Mouse (Mus musculus) kidney, adult 2 months (tissue): ENCODE results near the gene Ccdc63. TPM values are rescaled to one million over a fixed set of nuclear protein-coding genes. Genes with fewer than 3 reads are reported as not detected.
A peak's percentile ranks its signal among the peaks of the same experiment; 100 is the strongest.
"Not testable (repeated sequence)": the region's sequence is repeated elsewhere in the genome, so short reads cannot be mapped to it uniquely, and the experiment has no call there.

Experiments used
- DNase-seq: peaks from one replicate; pipeline ENCODE4 v3.0.0; 2021
- H3K27ac ChIP-seq: fragments of 200-500 bp; 2 replicates; pipeline ENCODE4 v1.5.1; 2012; ENCODE audit warnings: low read depth, low read length, control low read depth, inconsistent platforms; ENCODE audit not compliant: insufficient read depth
- H3K27me3 ChIP-seq: fragments of 200-500 bp; replicated peaks from 2 replicates; pipeline ENCODE4 v1.6.1; 2012; ENCODE audit warnings: mild to moderate bottlenecking, moderate library complexity, low read length, inconsistent platforms; ENCODE audit not compliant: control insufficient read depth, insufficient read depth
- H3K36me3 ChIP-seq: fragments of 200-500 bp; 2 replicates; pipeline ENCODE4 v1.6.1; 2012; ENCODE audit warnings: mild to moderate bottlenecking, moderate library complexity, low read length, inconsistent platforms; ENCODE audit not compliant: control insufficient read depth, insufficient read depth
- H3K4me1 ChIP-seq: fragments of 200-500 bp; 2 replicates; pipeline ENCODE4 v1.6.1; 2011; ENCODE audit warnings: low read length; ENCODE audit not compliant: control insufficient read depth, insufficient read depth
- H3K4me3 ChIP-seq: fragments of 200-500 bp; 2 replicates; pipeline ENCODE4 v1.5.1; 2011; ENCODE audit warnings: mild to moderate bottlenecking, low read depth, low read length, control low read depth; ENCODE audit not compliant: insufficient read depth
- CTCF ChIP-seq: fragments of 200-500 bp; conservative IDR thresholded peaks from 2 replicates; pipeline ENCODE4 v1.5.1; 2011; ENCODE audit warnings: low read depth, mild to moderate bottlenecking, control low read depth, low read length, moderate library complexity, mixed read lengths; ENCODE audit not compliant: insufficient read depth, insufficient read length
- POLR2A ChIP-seq: fragments of 200-500 bp; IDR thresholded peaks from one replicate; pipeline ENCODE4 v1.6.1; 2011; ENCODE audit warnings: low read depth, low read length, control low read depth
- WGBS: fragments of 180-500 bp; shearing (Covaris S2); methylation state at CpG from one replicate; pipeline ENCODE4 v1.1.7; 2018; 5-methylcytosine and 5-hydroxymethylcytosine counted together
- polyA plus RNA-seq: library from polyadenylated mRNA; depleted of rRNA; stranded (reverse); fragments of >200 nt; gene quantifications from 2 replicates; pipeline ENCODE4 v1.2.3, GENCODE M21; 2012; rRNA removed

Ccdc63 gene
- polyA plus RNA-seq: 0.09 and 0.14 TPM in 2 replicates

GRCm38 (mm10) chr5:122140723-122141122 lies at the start of gene Ccdc63:
Gene Ccdc63, minus strand, starts transcription at chr5:122140823.
- Histone ChIP-seq H3K27me3 (no peaks in the 10 kb centered on the region), H3K27ac (no peak within 1 kb of the TSS), H3K36me3 (no peaks in the 10 kb centered on the region), H3K4me1 (no peaks in the 10 kb centered on the region; the same call in 1 of the 2 replicates), H3K4me3 (no peak within 1 kb of the TSS)
- no peak for DNase-seq
- TF ChIP-seq POLR2A: no peak
- no peak for TF ChIP-seq CTCF
- 96% methylated on average over 3 of the region's 3 CpGs for WGBS

GRCm38 (mm10) chr5:122189115-122189514 lies 48.5 kb upstream of the Ccdc63 start:
- H3K4me1 ChIP-seq: peaks cover 13% of the 10 kb centered on the region; the same call in 1 of the 2 replicates
- H3K27ac ChIP-seq: no peak overlapping the region
- WGBS: 39% methylated on average over 3 of the region's 3 CpGs
- H3K27me3 ChIP-seq: no peaks in the 10 kb centered on the region
- H3K36me3 ChIP-seq: no peaks in the 10 kb centered on the region
- TF ChIP-seq CTCF: no peak
- no peak for TF ChIP-seq POLR2A
- no peak for DNase-seq
- no peak overlapping the region for H3K4me3 ChIP-seq

DNA sequence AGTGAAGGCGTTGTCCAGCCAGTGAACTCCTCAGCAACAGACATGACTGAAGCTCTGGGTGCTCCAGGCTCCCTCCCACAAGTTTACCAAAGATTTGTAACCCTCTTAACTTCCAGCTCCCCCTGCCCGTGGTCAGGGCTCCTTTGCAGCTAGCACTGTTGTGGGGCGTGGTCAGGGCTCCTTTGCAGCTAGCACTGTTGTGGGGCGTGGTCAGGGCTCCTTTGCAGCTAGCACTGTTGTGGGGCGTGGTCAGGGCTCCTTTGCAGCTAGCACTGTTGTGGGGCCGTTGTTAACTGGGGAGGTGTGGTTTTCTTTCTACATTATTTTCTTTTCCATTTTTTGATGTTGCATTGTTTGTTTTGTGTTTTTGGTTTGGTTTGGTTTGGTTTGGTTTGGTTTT lies 44.2 kb upstream of the Ccdc63 start:
- not testable (repeated sequence) for H3K36me3 ChIP-seq, H3K4me3 ChIP-seq, H3K27ac ChIP-seq, DNase-seq, H3K4me1 ChIP-seq, H3K27me3 ChIP-seq
- WGBS: 89% methylated on average over 6 of the region's 6 CpGs

DNA sequence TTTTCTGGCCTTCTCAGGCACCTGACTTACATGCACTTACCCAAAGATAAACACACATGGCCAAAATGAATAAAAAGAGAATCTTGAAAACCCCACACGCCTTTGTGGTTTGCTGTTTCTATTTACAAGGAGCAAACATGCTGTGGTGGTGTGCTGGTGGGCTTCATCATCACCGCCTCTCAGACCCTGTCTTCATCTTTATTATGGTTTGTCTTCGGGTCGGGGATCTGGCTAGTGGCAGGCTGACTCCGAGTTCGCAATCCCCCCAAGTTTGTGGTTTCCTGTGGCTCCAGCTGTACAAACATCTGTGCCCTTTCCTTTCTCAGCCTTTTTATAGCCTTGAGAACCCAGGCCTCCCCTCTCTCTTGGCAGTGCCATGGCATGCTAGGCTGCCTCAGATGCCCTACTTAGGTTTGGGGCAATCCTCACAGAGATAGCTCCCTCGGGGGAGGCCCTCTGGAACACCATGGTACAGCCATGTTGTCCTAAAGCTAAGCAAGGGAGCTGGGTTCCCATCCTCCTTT lies 43.7 kb upstream of the Ccdc63 start:
- 55% methylated on average over 7 of the region's 7 CpGs for WGBS
- H3K4me3 ChIP-seq: no peak overlapping the region
- no peak for DNase-seq
- no peak overlapping the region for H3K27ac ChIP-seq
- H3K36me3 ChIP-seq: no peaks in the 10 kb centered on the region
- no peak for TF ChIP-seq POLR2A
- no peak for TF ChIP-seq CTCF
- no peaks in the 10 kb centered on the region for H3K4me1 ChIP-seq
- H3K27me3 ChIP-seq: no peaks in the 10 kb centered on the region

GRCm38 (mm10) chr5:122179665-122180064 lies 39.0 kb upstream of the Ccdc63 start:
- Histone ChIP-seq H3K27ac (no peak overlapping the region), H3K36me3 (peaks cover 2% of the 10 kb centered on the region; the same call in 1 of the 2 replicates), H3K27me3 (no peaks in the 10 kb centered on the region), H3K4me1 (no peaks in the 10 kb centered on the region), H3K4me3 (no peak overlapping the region)
- DNase-seq: no peak
- no peak for TF ChIP-seq CTCF
- TF ChIP-seq POLR2A: no peak
- WGBS: 43% methylated on average over 6 of the region's 6 CpGs

GRCm38 (mm10) chr5:122176398-122176797 lies 35.8 kb upstream of the Ccdc63 start:
- 42% methylated on average over 1 of the region's 1 CpGs for WGBS
- no peak overlapping the region for H3K4me3 ChIP-seq
- DNase-seq: peak; percentile 43
- H3K27ac ChIP-seq: no peak overlapping the region
- no peaks in the 10 kb centered on the region for H3K27me3 ChIP-seq
- H3K36me3 ChIP-seq: peaks cover 3% of the 10 kb centered on the region; the same call in 1 of the 2 replicates
- TF ChIP-seq CTCF (peak; percentile 62), POLR2A (no peak)
- no peaks in the 10 kb centered on the region for H3K4me1 ChIP-seq

DNA sequence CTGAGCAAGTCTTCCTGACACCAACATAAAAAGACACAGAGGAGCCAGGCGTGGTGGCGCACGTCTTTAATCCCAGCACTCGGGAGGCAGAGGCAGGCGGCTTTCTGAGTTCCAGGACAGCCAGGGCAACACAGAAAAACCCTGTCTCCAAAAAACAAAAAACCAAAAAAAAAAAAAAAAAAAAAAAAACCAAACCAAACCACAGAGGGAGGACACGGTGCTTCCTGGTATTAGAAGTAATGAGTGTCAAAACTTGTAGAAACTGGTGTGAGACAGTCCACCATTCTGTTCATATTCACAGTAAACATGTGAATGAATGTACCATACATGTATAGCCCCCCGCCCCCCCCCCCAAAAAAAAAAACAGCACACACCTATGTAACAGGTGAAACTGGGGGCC lies 35.3 kb upstream of the Ccdc63 start:
- no peak for DNase-seq
- Histone ChIP-seq H3K27ac (no peak overlapping the region), H3K36me3 (peaks cover 3% of the 10 kb centered on the region; the same call in 1 of the 2 replicates), H3K27me3 (no peaks in the 10 kb centered on the region), H3K4me3 (no peak overlapping the region), H3K4me1 (peaks cover under 1% of the 10 kb centered on the region; the same call in 1 of the 2 replicates)
- 84% methylated on average over 7 of the region's 7 CpGs for WGBS
- TF ChIP-seq POLR2A (no peak), CTCF (no peak)

DNA sequence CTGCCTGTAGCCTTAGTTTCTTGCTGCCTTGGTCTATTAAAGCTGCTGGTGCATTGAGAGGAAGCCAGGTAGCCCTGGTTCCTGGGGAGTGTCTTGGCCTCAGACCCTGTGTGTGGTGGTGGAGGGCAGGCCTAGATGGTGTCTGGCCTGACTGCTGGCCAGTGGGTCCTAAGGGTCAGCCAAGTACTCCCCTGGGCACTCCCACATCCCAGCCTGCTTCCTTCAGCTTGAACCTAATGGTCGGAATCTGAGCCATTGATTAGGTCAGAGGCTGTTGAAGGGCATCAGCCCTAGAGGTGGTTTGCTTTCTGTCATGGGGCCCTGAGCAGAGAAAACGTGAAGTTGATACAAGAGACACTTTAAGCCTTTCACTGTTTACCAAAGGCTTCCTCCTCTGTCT lies 34.8 kb upstream of the Ccdc63 start:
- peaks cover 6% of the 10 kb centered on the region; the same call in 1 of the 2 replicates for H3K36me3 ChIP-seq
- TF ChIP-seq POLR2A: no peak
- TF ChIP-seq CTCF: no peak
- no peaks in the 10 kb centered on the region for H3K27me3 ChIP-seq
- no peak overlapping the region for H3K27ac ChIP-seq
- 35% methylated on average over 2 of the region's 2 CpGs for WGBS
- H3K4me1 ChIP-seq: peaks cover 6% of the 10 kb centered on the region; the same call in 1 of the 2 replicates
- H3K4me3 ChIP-seq: no peak overlapping the region
- no peak for DNase-seq
